Mouse (Mus musculus) liver, embryonic 11.5 days (tissue): ENCODE measurements around the gene Lsm14a. TPM values are rescaled to one million over a fixed set of nuclear protein-coding genes. Genes with fewer than 3 reads are reported as not detected.

ENCODE experiments used
- ATAC-seq: fragments of 200-750 bp; cut with Nextera tagmentation; replicated peaks from 2 replicates; pipeline ENCODE4 v1.8.0; 2017; ENCODE audit warnings: moderate number of reproducible peaks, mild to moderate bottlenecking, moderate TSS enrichment, moderate library complexity; ENCODE audit not compliant: low FRiP score
- DNase-seq: peaks from one replicate; pipeline ENCODE4 v3.0.0-alpha.2; 2017; ENCODE audit warnings: low spot score
- H3K27ac ChIP-seq: fragments of 300-500 bp; sonication (generic); 2 replicates; pipeline ENCODE4 v1.5.1; 2014; ENCODE audit warnings: mild to moderate bottlenecking, low read depth, low read length, control low read depth
- H3K27me3 ChIP-seq: fragments of 300-500 bp; sonication (generic); replicated peaks from 2 replicates; pipeline ENCODE4 v1.6.1; 2014; ENCODE audit warnings: low read length, mixed read lengths; ENCODE audit not compliant: control insufficient read depth, insufficient read depth
- H3K36me3 ChIP-seq: fragments of 300-500 bp; sonication (generic); 2 replicates; pipeline ENCODE4 v1.6.1; 2014; ENCODE audit warnings: mild to moderate bottlenecking, low read length, moderate library complexity, mixed read lengths; ENCODE audit not compliant: control insufficient read depth, insufficient read depth
- H3K4me1 ChIP-seq: fragments of 300-500 bp; sonication (generic); replicated peaks from 2 replicates; pipeline ENCODE4 v1.6.1; 2014; ENCODE audit warnings: low read length, mixed read lengths; ENCODE audit not compliant: control insufficient read depth, insufficient read depth
- H3K4me2 ChIP-seq: fragments of 300-500 bp; sonication (generic); 2 replicates; pipeline ENCODE4 v1.6.1; 2014; ENCODE audit warnings: mild to moderate bottlenecking, control low read depth, moderate library complexity
- H3K4me3 ChIP-seq: fragments of 300-500 bp; sonication (generic); 2 replicates; pipeline ENCODE4 v1.5.1; 2014; ENCODE audit warnings: low read depth, low read length, control low read depth
- H3K9ac ChIP-seq: fragments of 300-500 bp; sonication (generic); 2 replicates; pipeline ENCODE4 v1.6.1; 2014; ENCODE audit warnings: low read depth, low read length, control low read depth
- H3K9me3 ChIP-seq: fragments of 300-500 bp; sonication (generic); 2 replicates; pipeline ENCODE4 v1.6.1; 2016; ENCODE audit warnings: low read length, inconsistent platforms, mixed read lengths; ENCODE audit not compliant: control insufficient read depth
- WGBS: fragments of 180-500 bp; shearing (Covaris S2); extraction: QIAGEN DNeasy Blood & Tissue Kit; methylation state at CpG from one replicate; pipeline ENCODE4 v1.1.7; 2014; 5-methylcytosine and 5-hydroxymethylcytosine counted together
- polyA plus RNA-seq: library from polyadenylated mRNA; unstranded; fragments of >200 nt; fragmentation: Nextera tagmentation; extraction: Ambion mirVana; gene quantifications from 2 replicates; pipeline ENCODE4 v1.2.1, GENCODE M21; 2014

The Lsm14a gene
- polyA plus RNA-seq, 1 experiment from 2014 or later = 44.3 TPM

GRCm38 (mm10) chr7:34317901-34318476 lies 75.1 kb downstream of the Lsm14a start:
- no peak overlapping the region for H3K4me2 ChIP-seq
- no peak overlapping the region for H3K4me3 ChIP-seq
- DNase-seq = no peak
- no peaks in the 10 kb centered on the region for H3K27me3 ChIP-seq
- ATAC-seq = no peak
- no peaks in the 10 kb centered on the region for H3K36me3 ChIP-seq
- H3K4me1 ChIP-seq = no peaks in the 10 kb centered on the region; the same call in 1 of the 2 replicates
- no peak overlapping the region for H3K27ac ChIP-seq
- no peak overlapping the region for H3K9ac ChIP-seq
- no peaks in the 10 kb centered on the region for H3K9me3 ChIP-seq
- 52% methylated on average over 7 of the region's 7 CpGs for WGBS

GRCm38 (mm10) chr7:34313443-34313875 lies 79.7 kb downstream of the Lsm14a start, which contains the start of gene 4931406P16Rik:
4931406P16Rik (minus strand) TSS chr7:34313551.
- Histone ChIP-seq H3K36me3 (0 out of 2 replicates have a peak, but pooled peaks cover 2% of the 10 kb centered on the region), H3K9me3 (no peaks in the 10 kb centered on the region), H3K27me3 (no peaks in the 10 kb centered on the region), H3K27ac (peak within 1 kb of the TSS; percentile 97), H3K4me3 (peak within 1 kb of the TSS; percentile 68), H3K4me1 (peaks cover 6% of the 10 kb centered on the region; the same call in 1 of the 2 replicates), H3K9ac (peak within 1 kb of the TSS; percentile 90), H3K4me2 (peak within 1 kb of the TSS; percentile 92)
- DNase-seq = peak; percentile 90
- under 1% methylated on average over 38 of the region's 41 CpGs for WGBS
- ATAC-seq = peak; percentile 89

DNA sequence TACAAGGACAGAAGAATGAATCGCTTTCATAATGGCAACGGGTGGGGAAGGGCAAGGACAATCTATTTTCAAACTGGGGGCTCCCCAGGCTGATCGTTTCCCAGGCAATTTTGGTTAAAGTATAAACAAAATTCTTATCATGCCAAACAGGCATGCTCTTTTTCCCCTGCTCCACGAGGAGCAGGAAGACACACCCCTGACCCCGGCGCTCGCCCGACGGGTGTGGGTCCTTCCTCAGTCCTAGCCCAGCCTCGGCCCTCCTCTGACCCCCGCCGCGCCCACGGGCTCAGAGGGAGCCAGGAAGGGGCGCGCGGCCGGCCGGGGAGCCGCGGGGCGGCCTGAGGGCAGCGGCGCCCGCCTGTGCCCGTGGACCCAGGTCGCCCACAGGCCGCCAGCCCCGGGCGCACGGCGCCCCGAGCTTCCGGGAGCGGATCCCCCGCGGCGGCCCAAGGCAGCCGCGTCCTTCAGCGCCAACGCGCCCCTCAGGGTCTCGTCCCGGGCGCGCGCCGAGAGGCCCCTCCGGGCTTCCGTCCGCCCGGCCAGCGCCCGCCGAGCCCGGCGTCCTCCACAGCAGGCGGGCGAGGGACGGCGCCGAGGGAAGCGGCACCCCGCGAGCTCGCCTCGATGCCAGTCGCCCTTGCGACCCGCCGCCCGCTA lies 80.2 kb downstream of the Lsm14a start:
- peak overlapping the region; percentile 97 for H3K27ac ChIP-seq
- H3K4me1 ChIP-seq = peaks cover 6% of the 10 kb centered on the region; the same call in 1 of the 2 replicates
- H3K4me2 ChIP-seq = peak overlapping the region; percentile 92
- DNase-seq (peak; percentile 79), ATAC-seq (peak; percentile 93)
- 0 out of 2 replicates have a peak, but pooled peaks cover 2% of the 10 kb centered on the region for H3K36me3 ChIP-seq
- peak overlapping the region; percentile 68 for H3K4me3 ChIP-seq
- 0% methylated on average over 45 of the region's 73 CpGs for WGBS
- peak overlapping the region; percentile 90 for H3K9ac ChIP-seq
- no peaks in the 10 kb centered on the region for H3K27me3 ChIP-seq
- H3K9me3 ChIP-seq = no peaks in the 10 kb centered on the region

DNA sequence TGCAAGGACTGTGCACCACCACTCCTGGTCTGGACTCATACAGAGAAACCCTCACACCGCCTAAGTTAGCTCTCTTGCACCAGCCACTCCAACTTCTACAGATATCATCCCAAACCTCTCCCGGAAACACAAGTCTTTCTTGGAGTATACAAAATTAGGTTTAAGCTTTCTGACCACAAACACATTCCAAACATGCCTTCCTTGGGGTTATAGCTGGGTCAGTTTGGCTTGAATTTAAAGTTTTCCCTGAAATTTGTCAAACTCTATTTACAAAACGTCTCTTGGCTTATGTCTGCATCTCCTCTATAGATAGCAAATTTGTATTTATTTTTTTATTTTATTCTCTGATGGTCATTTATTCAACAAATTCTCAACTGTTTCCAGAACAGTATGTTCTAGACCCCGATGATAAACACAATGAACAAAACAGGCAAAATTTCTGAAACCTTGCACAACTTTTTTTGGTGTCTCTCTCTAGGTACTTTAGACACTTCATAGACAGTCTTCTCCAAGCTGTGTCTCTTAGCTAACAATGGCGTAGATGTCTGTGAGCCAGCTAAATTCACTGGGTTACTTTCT lies 83.8 kb downstream of the Lsm14a start:
- Histone ChIP-seq H3K4me1 (peaks cover 12% of the 10 kb centered on the region), H3K27ac (no peak overlapping the region), H3K9ac (no peak overlapping the region), H3K4me3 (no peak overlapping the region), H3K4me2 (no peak overlapping the region), H3K9me3 (no peaks in the 10 kb centered on the region), H3K36me3 (0 out of 2 replicates have a peak, but pooled peaks cover 2% of the 10 kb centered on the region), H3K27me3 (no peaks in the 10 kb centered on the region)
- 64% methylated on average over 5 of the region's 5 CpGs for WGBS
- DNase-seq = no peak
- ATAC-seq = no peak

DNA sequence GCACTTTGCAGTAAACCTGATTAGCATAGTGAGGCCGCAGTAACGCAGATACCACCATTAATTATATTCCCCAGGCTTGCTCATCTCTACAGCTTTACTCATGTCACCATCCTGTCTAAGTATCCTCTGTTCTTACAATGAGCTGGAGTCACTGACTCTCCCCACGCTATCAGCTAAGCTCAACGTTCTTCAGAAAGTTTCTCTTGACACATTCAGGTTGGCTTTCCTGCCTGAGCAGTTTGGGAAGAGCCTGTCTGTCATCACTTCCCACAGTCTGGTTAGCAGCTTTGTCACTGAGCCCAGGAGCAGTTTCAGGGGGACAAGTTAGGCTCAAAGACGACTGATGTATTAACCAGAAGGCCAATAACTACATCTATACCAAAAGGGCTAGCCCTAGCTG lies 84.5 kb downstream of the Lsm14a start:
- Histone ChIP-seq H3K27ac (no peak overlapping the region), H3K4me1 (peaks cover 12% of the 10 kb centered on the region), H3K36me3 (0 out of 2 replicates have a peak, but pooled peaks cover 2% of the 10 kb centered on the region), H3K9ac (no peak overlapping the region), H3K4me2 (no peak overlapping the region), H3K27me3 (no peaks in the 10 kb centered on the region), H3K4me3 (no peak overlapping the region), H3K9me3 (no peaks in the 10 kb centered on the region)
- ATAC-seq = no peak
- DNase-seq = no peak
- WGBS = 53% methylated on average over 5 of the region's 5 CpGs

- Histone ChIP-seq H3K27ac (no peak overlapping the region), H3K4me1 (peaks cover 13% of the 10 kb centered on the region), H3K9ac (no peak overlapping the region), H3K36me3 (0 out of 2 replicates have a peak, but pooled peaks cover 2% of the 10 kb centered on the region), H3K4me2 (no peak overlapping the region), H3K4me3 (no peak overlapping the region), H3K9me3 (no peaks in the 10 kb centered on the region), H3K27me3 (no peaks in the 10 kb centered on the region)
- 70% methylated on average over 4 of the region's 4 CpGs for WGBS
- DNase-seq (no peak), ATAC-seq (no peak)
Measured at GRCm38 (mm10) chr7:34305454-34305853, 87.7 kb downstream of the Lsm14a start.

DNA sequence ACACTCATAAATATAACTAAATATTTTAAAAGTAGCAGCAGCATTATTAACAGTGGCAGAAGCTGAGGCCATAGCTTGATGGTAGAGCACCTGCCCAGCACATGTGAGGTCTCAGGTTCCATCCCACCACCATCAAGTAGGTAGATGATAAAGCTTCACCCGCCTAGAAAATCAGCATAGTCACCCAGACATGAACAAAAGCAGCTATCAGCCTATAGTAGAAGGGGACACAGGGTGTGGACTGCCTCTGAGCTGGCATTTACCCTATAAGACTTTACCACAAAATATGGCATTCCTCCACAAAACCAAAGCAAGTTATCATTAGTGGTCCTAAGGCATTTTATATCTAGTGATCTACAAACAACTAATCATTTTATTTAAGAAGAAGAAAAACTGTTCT lies 90.5 kb downstream of the Lsm14a start:
- H3K4me2 ChIP-seq = no peak overlapping the region
- H3K4me3 ChIP-seq = no peak overlapping the region
- 53% methylated on average over 1 of the region's 1 CpGs for WGBS
- H3K36me3 ChIP-seq = no peaks in the 10 kb centered on the region; the same call in 1 of the 2 replicates
- no peaks in the 10 kb centered on the region for H3K9me3 ChIP-seq
- DNase-seq = no peak
- ATAC-seq = no peak
- H3K4me1 ChIP-seq = peaks cover 11% of the 10 kb centered on the region
- no peak overlapping the region for H3K9ac ChIP-seq
- H3K27ac ChIP-seq = peak overlapping the region; percentile 13; the same call in 1 of the 2 replicates
- H3K27me3 ChIP-seq = no peaks in the 10 kb centered on the region

DNA sequence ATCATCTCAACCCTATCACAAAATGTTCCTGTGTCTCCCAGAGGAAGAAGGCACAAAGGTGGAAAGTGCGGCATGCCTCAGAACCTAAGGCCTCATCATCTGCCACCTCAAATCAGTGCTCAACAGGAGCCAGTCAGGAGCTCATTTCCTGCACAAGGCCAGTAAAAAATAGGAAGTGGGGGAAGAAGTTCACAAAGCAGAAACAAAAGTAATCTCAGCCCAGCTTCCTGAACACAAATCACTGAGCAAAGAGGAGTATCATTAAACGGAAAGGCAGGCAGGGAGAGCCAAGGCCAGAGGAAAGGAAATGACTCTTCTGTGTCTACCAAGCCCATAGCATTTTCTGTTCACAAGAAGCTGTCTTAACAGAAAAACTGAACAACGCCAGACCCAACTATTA lies 91.2 kb downstream of the Lsm14a start:
- DNase-seq = no peak
- Histone ChIP-seq H3K27ac (0 out of 2 replicates have a peak overlapping the region, but pooled peaks have one; percentile 13), H3K4me1 (peaks cover 11% of the 10 kb centered on the region), H3K27me3 (no peaks in the 10 kb centered on the region), H3K9me3 (no peaks in the 10 kb centered on the region), H3K36me3 (no peaks in the 10 kb centered on the region; the same call in 1 of the 2 replicates), H3K4me2 (no peak overlapping the region), H3K4me3 (no peak overlapping the region), H3K9ac (no peak overlapping the region)
- no peak for ATAC-seq
- WGBS = 73% methylated on average over 3 of the region's 3 CpGs
